Mouse (Mus musculus): ENCODE results near the gene Fgf14. TPM values are rescaled to one million over a fixed set of nuclear protein-coding genes. Genes with fewer than 3 reads are reported as not detected.

The Fgf14 gene
- total RNA-seq, 2 experiments from 2014 or later: 53.0 to 57.3 TPM

DNA sequence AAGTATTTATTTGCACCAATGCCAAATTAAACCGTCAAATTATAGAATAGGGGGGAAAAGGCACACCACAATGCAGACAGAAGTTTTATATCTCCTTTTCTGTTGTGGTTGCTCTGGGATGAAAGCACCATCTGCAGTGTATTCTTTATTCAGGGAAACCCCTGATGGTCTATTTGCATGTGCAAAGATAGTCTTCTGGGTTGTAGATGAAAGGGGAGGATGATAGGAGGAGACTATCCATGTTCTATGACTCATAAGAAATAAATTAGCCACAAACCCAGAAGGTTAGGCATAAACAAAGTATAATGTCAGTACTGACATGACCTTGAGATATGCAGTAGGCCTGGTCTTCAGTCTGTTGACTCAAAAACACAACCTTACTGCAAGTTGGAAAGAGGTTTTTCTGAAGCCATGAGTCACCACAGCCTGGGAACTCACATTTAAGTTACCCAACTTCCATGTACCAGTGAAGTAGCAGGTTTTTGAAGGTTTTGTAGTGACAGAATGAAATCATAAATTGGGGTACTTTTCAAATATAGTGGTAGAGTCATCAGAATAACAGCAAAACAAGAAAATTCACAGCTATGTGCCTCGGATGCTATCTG is 686.2 kb downstream of the Fgf14 start:
- intact Hi-C loops (cut with DNase I): no loop called here
- DNase-seq (ENCODE audit: low spot score in 2 of 2): no peak

DNA sequence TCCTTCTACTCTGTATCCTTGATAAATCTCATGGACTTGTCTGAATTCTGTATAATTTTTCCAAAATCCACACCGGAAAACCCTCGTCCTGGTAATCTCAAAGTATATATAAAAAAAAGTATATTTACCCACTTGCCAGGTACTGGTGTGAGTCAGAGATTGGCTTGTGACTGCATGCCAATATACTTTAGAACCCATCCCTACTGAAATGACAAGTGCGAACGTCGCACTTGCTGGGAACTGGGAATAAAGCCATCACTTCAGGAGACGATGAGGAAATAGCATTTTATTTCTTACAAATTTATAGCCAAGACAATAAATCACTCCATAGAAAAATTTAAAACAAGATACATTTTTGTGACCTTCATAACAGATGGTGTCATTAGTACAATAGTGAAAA is 708.9 kb downstream of the Fgf14 start:
- intact Hi-C loops (cut with DNase I): no loop called here

DNA sequence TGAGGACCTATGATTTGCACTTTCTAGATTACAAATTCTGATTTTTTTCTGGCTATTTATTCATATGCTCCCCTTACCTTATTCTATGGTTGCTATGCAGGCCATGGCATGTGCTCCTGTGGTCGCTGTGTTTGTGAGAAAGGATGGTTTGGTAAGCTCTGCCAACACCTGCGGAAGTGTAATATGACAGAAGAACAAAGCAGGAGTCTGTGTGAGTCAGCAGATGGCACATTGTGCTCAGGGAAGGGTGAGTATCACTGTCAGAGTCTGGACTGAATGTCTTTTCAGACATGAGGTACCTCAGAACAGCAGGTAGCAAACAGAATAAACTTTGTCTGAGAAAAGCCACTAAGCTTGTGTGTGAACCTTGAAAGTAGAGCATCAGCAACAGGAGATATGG is 710.4 kb downstream of the Fgf14 start:
- no peak for DNase-seq (ENCODE audit: low spot score in 2 of 2)
- intact Hi-C loops (cut with DNase I): no loop called here

More for the DNA sequence above, 708.9 kb downstream of the Fgf14 start:
- DNase-seq (ENCODE audit: low spot score in 2 of 2): no peak
